Mouse (Mus musculus) limb, embryonic 13.5 days (tissue): ENCODE data around the gene Dedd2. TPM values are rescaled to one million over a fixed set of nuclear protein-coding genes. Genes with fewer than 3 reads are reported as not detected.

ENCODE experiments used
- ATAC-seq: fragments of 200-750 bp; cut with Nextera tagmentation; 2 replicates; pipeline ENCODE4 v1.8.0; 2017; ENCODE audit warnings: low read depth, moderate number of reproducible peaks, moderate TSS enrichment; ENCODE audit not compliant: low FRiP score
- H3K27ac ChIP-seq: fragments of 300-500 bp; sonication (generic); 2 replicates; pipeline ENCODE4 v1.5.1; 2015; ENCODE audit warnings: inconsistent platforms, mild to moderate bottlenecking, moderate library complexity
- H3K27me3 ChIP-seq: fragments of 300-500 bp; sonication (generic); 2 replicates; pipeline ENCODE4 v1.6.1; 2015; ENCODE audit warnings: mild to moderate bottlenecking, inconsistent platforms
- H3K36me3 ChIP-seq: fragments of 300-500 bp; sonication (generic); 2 replicates; pipeline ENCODE4 v1.6.1; 2015; ENCODE audit warnings: inconsistent platforms, mild to moderate bottlenecking, moderate library complexity
- H3K4me1 ChIP-seq: fragments of 300-500 bp; sonication (generic); 2 replicates; pipeline ENCODE4 v1.6.1; 2015; ENCODE audit warnings: inconsistent platforms
- H3K4me2 ChIP-seq: fragments of 300-500 bp; sonication (generic); replicated peaks from 2 replicates; pipeline ENCODE4 v1.6.1; 2015; ENCODE audit warnings: inconsistent platforms, mild to moderate bottlenecking, moderate library complexity
- H3K4me3 ChIP-seq: fragments of 300-500 bp; sonication (generic); 2 replicates; pipeline ENCODE4 v1.5.1; 2015; ENCODE audit warnings: moderate library complexity, mild to moderate bottlenecking, inconsistent platforms
- H3K9ac ChIP-seq: fragments of 300-500 bp; sonication (generic); 2 replicates; pipeline ENCODE4 v1.6.1; 2015; ENCODE audit warnings: mild to moderate bottlenecking, inconsistent platforms
- H3K9me3 ChIP-seq: fragments of 300-500 bp; sonication (generic); 2 replicates; pipeline ENCODE4 v1.6.1; 2016; ENCODE audit warnings: inconsistent platforms
- WGBS: fragments of 180-500 bp; shearing (Covaris S2); methylation state at CpG from one replicate; pipeline ENCODE4 v1.1.7; 2015; 5-methylcytosine and 5-hydroxymethylcytosine counted together
- polyA plus RNA-seq: library from polyadenylated mRNA; unstranded; fragments of >200 nt; fragmentation: Nextera tagmentation; extraction: Ambion mirVana; gene quantifications from 2 replicates; pipeline ENCODE4 v1.2.1, GENCODE M21; 2015

Dedd2 gene
- polyA plus RNA-seq, 1 experiment from 2014 or later: 10.5 TPM

- Histone ChIP-seq H3K4me1 (no peaks in the 10 kb centered on the region), H3K9me3 (no peaks in the 10 kb centered on the region), H3K9ac (no peak overlapping the region), H3K4me2 (no peak overlapping the region), H3K27ac (no peak overlapping the region), H3K36me3 (peaks cover 84% of the 10 kb centered on the region), H3K27me3 (no peaks in the 10 kb centered on the region), H3K4me3 (no peak overlapping the region)
- 86% methylated on average over 16 of the region's 16 CpGs for WGBS
- ATAC-seq: no peak
These were observed 14.2 kb downstream of the Dedd2 start for GRCm38 (mm10) chr7:25206094-25206830.

- no peak overlapping the region for H3K9ac ChIP-seq
- no peaks in the 10 kb centered on the region for H3K9me3 ChIP-seq
- no peaks in the 10 kb centered on the region for H3K27me3 ChIP-seq
- H3K4me3 ChIP-seq: no peak overlapping the region
- no peak overlapping the region for H3K4me2 ChIP-seq
- ATAC-seq: no peak
- WGBS: 85% methylated on average over 16 of the region's 16 CpGs
- H3K36me3 ChIP-seq: peaks cover 80% of the 10 kb centered on the region
- H3K4me1 ChIP-seq: no peaks in the 10 kb centered on the region
- H3K27ac ChIP-seq: no peak overlapping the region
These were observed 14.9 kb downstream of the Dedd2 start for GRCm38 (mm10) chr7:25205355-25206093.

- no peaks in the 10 kb centered on the region for H3K9me3 ChIP-seq
- H3K27me3 ChIP-seq: no peaks in the 10 kb centered on the region
- ATAC-seq: no peak
- H3K4me1 ChIP-seq: no peaks in the 10 kb centered on the region
- no peak overlapping the region for H3K9ac ChIP-seq
- H3K4me3 ChIP-seq: no peak overlapping the region
- peaks cover 61% of the 10 kb centered on the region for H3K36me3 ChIP-seq
- no peak overlapping the region for H3K4me2 ChIP-seq
- H3K27ac ChIP-seq: no peak overlapping the region
- 78% methylated on average over 20 of the region's 20 CpGs for WGBS
These were observed 16.8 kb downstream of the Dedd2 start for GRCm38 (mm10) chr7:25203624-25204023.

GRCm38 (mm10) chr7:25197384-25198018 is 22.9 kb downstream of the Dedd2 start:
- Histone ChIP-seq H3K27ac (no peak overlapping the region), H3K4me1 (no peaks in the 10 kb centered on the region), H3K9ac (no peak overlapping the region), H3K4me2 (no peak overlapping the region), H3K9me3 (no peaks in the 10 kb centered on the region), H3K27me3 (no peaks in the 10 kb centered on the region), H3K36me3 (peaks cover 9% of the 10 kb centered on the region), H3K4me3 (no peak overlapping the region)
- WGBS: 70% methylated on average over 10 of the region's 10 CpGs
- ATAC-seq: no peak

GRCm38 (mm10) chr7:25196107-25196506 is 24.3 kb downstream of the Dedd2 start:
- no peaks in the 10 kb centered on the region for H3K27me3 ChIP-seq
- H3K9ac ChIP-seq: no peak overlapping the region
- H3K27ac ChIP-seq: no peak overlapping the region
- H3K9me3 ChIP-seq: no peaks in the 10 kb centered on the region
- H3K36me3 ChIP-seq: 0 out of 2 replicates have a peak, but pooled peaks cover 3% of the 10 kb centered on the region
- H3K4me1 ChIP-seq: no peaks in the 10 kb centered on the region
- ATAC-seq: no peak
- H3K4me2 ChIP-seq: no peak overlapping the region
- 81% methylated on average over 9 of the region's 9 CpGs for WGBS
- no peak overlapping the region for H3K4me3 ChIP-seq

GRCm38 (mm10) chr7:25195148-25195547 is 25.3 kb downstream of the Dedd2 start:
- H3K9me3 ChIP-seq: no peaks in the 10 kb centered on the region
- H3K4me1 ChIP-seq: no peaks in the 10 kb centered on the region
- WGBS: 59% methylated on average over 3 of the region's 3 CpGs
- no peaks in the 10 kb centered on the region for H3K36me3 ChIP-seq
- H3K9ac ChIP-seq: no peak overlapping the region
- no peak overlapping the region for H3K4me3 ChIP-seq
- ATAC-seq: no peak
- H3K4me2 ChIP-seq: no peak overlapping the region
- H3K27me3 ChIP-seq: no peaks in the 10 kb centered on the region
- H3K27ac ChIP-seq: no peak overlapping the region

GRCm38 (mm10) chr7:25192110-25192509 is 28.3 kb downstream of the Dedd2 start:
- no peak overlapping the region for H3K27ac ChIP-seq
- no peak overlapping the region for H3K9ac ChIP-seq
- H3K9me3 ChIP-seq: no peaks in the 10 kb centered on the region
- 74% methylated on average over 8 of the region's 8 CpGs for WGBS
- H3K36me3 ChIP-seq: no peaks in the 10 kb centered on the region
- no peaks in the 10 kb centered on the region for H3K4me1 ChIP-seq
- ATAC-seq: no peak
- H3K4me3 ChIP-seq: no peak overlapping the region
- H3K27me3 ChIP-seq: no peaks in the 10 kb centered on the region
- H3K4me2 ChIP-seq: no peak overlapping the region

- ATAC-seq: no peak
- no peak overlapping the region for H3K27ac ChIP-seq
- H3K4me2 ChIP-seq: no peak overlapping the region
- H3K4me3 ChIP-seq: no peak overlapping the region
- 0 out of 2 replicates have a peak, but pooled peaks cover 3% of the 10 kb centered on the region for H3K27me3 ChIP-seq
- WGBS: 89% methylated on average over 11 of the region's 11 CpGs
- no peaks in the 10 kb centered on the region for H3K36me3 ChIP-seq
- H3K9ac ChIP-seq: no peak overlapping the region
- H3K9me3 ChIP-seq: no peaks in the 10 kb centered on the region
- H3K4me1 ChIP-seq: no peaks in the 10 kb centered on the region
These were observed 29.6 kb downstream of the Dedd2 start for GRCm38 (mm10) chr7:25190806-25191205.

GRCm38 (mm10) chr7:25187662-25188650 is 32.5 kb downstream of the Dedd2 start:
- no peak overlapping the region for H3K4me3 ChIP-seq
- no peaks in the 10 kb centered on the region for H3K4me1 ChIP-seq
- no peak overlapping the region for H3K9ac ChIP-seq
- no peaks in the 10 kb centered on the region for H3K36me3 ChIP-seq
- H3K27me3 ChIP-seq: peaks cover 21% of the 10 kb centered on the region
- H3K9me3 ChIP-seq: no peaks in the 10 kb centered on the region
- 23% methylated on average over 21 of the region's 21 CpGs for WGBS
- H3K4me2 ChIP-seq: peak overlapping the region; percentile 35
- ATAC-seq: peak; percentile 73
- no peak overlapping the region for H3K27ac ChIP-seq

GRCm38 (mm10) chr7:25184091-25184490 is 36.3 kb downstream of the Dedd2 start:
- H3K9ac ChIP-seq: no peak overlapping the region
- H3K9me3 ChIP-seq: no peaks in the 10 kb centered on the region
- H3K4me2 ChIP-seq: no peak overlapping the region
- WGBS: 73% methylated on average over 6 of the region's 6 CpGs
- no peaks in the 10 kb centered on the region for H3K36me3 ChIP-seq
- no peak for ATAC-seq
- H3K27me3 ChIP-seq: peaks cover 57% of the 10 kb centered on the region
- no peak overlapping the region for H3K27ac ChIP-seq
- H3K4me1 ChIP-seq: peaks cover 20% of the 10 kb centered on the region
- H3K4me3 ChIP-seq: no peak overlapping the region

- ATAC-seq: no peak
- Histone ChIP-seq H3K4me1 (peaks cover 31% of the 10 kb centered on the region), H3K4me2 (peak overlapping the region; percentile 45), H3K4me3 (peak overlapping the region; percentile 18; the same call in 1 of the 2 replicates), H3K27ac (no peak overlapping the region), H3K36me3 (no peaks in the 10 kb centered on the region), H3K9me3 (no peaks in the 10 kb centered on the region), H3K27me3 (peaks cover 78% of the 10 kb centered on the region), H3K9ac (no peak overlapping the region)
- 3% methylated on average over 21 of the region's 21 CpGs for whole genome bisulfite sequencing
These were observed 38.6 kb downstream of the Dedd2 start for GRCm38 (mm10) chr7:25181814-25182213.
